Mouse (Mus musculus): ENCODE measurements around the gene Plekhj1. TPM values are rescaled to one million over a fixed set of nuclear protein-coding genes. Genes with fewer than 3 reads are reported as not detected.
A peak's percentile ranks its signal among the peaks of the same experiment; 100 is the strongest.

Plekhj1 gene
- polyA plus RNA-seq, 1 experiment from 2014 or later, result 59.9 TPM

DNA sequence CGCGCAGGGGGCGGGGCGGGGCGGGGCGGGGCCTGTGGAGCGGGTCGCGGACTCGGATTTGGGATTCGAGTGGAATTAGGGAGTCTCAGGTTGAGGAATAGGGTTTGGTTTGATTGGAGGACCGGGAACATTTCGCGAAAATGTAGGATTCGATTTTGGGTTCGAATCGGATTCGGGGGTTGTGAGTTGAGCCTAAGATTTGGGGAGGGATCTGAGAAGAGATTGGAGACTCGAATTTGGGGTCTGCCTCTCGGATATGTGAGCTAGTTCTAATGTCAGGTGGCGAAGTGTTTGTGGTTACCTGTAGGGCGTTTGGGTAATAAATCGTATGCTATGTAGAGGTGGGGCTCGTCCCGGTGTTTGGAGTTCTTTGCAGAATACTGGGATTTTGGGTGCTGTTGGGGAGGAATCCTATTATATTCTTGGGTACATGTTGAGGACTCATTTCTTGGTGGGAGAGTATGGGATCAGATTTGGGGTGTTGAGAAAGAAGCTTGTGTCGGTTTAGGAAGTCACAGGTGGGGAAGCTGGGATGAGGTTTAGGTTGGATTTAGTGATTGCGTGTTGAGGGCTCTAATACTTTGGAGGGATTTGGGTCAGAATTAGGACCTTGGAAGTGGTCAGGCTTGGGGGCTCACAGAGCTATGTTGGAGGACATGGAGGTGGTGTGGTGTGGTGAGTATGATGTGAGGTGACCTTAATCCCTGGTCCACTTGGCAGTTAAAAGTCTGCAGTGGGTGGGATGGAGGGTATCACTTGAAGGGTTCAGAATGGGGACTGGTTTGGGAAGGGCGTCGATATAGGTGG is 28.8 kb upstream of the Plekhj1 start:
- WGBS, result 4% methylated on average over 29 of the region's 29 CpGs
- no peaks in the 10 kb centered on the region for H3K9me3 ChIP-seq (ENCODE audit: low read length)
- no peak for TF ChIP-seq CTCF (IDR thresholded peaks at IDR 0.05)
- TF ChIP-seq EP300 (IDR thresholded peaks at IDR 0.05), result no peak
- DNase-seq (ENCODE audit: low spot score) (no peak), ATAC-seq (no peak)
- 0 out of 2 replicates have a peak, but pooled peaks cover 4% of the 10 kb centered on the region for H3K36me3 ChIP-seq (ENCODE audit: insufficient read depth, low read length)
- no peaks in the 10 kb centered on the region for H3K4me1 ChIP-seq (ENCODE audit: insufficient read depth, low read depth, low read length)
- peak overlapping the region; percentile 71 for H3K4me3 ChIP-seq (ENCODE audit: low read depth, low read length)
- H3K4me2 ChIP-seq (replicated peaks; ENCODE audit: low read depth, low read length), result peak overlapping the region; percentile 68
- peak overlapping the region; percentile 92 for H3K9ac ChIP-seq (replicated peaks; ENCODE audit: low read depth)
- no peaks in the 10 kb centered on the region for H3K27me3 ChIP-seq (replicated peaks; ENCODE audit: insufficient read depth, low read length)
- peak overlapping the region; percentile 89 for H3K27ac ChIP-seq (ENCODE audit: low read length)

DNA sequence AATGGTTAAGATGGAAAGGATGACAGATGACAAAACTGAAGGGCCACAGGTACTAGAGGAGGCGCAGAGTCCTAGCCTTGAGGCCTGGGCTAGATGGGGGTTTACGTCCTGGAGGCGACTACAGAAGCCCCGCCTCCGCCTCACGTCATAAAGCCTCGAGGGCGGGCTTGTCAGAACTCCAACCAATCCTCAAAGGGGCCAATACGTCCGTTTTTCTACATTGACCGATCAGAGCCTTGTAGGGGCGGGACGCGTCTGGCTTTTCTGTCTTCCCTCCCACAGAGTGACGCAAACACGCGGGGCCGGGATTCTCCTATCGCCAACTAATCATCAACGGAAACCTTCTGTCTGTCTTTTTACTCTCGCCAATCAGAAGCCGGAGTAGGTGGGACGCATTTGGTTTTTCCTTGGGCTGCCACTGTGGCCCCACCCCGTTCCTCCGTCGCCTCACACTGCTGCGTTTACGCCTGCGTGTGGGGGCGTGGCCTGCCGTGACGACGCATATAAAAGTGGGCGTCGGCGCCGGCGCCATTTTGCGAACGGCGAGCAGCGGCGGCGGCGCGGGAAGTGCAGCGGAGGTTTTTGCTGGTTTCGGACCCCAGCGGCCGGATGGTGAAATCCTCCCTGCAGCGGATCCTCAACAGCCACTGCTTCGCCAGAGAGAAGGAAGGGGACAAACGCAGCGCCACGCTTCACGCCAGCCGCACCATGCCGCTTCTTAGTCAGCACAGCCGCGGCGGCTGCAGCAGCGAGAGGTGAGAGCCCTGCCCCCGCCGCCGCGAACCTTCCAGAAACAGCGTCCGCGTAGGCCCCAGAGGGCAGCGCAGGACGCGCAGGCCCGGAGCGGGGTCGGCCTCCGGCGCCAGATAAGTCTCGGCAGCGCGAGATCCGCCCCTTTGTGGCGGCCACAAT is 28.0 kb upstream of the Plekhj1 start, which contains the start of gene Oaz1:
Gene Oaz1, plus strand, starts transcription at position 506 of the 912 bp plus-strand sequence.
- Histone ChIP-seq H3K4me1 (ENCODE audit: insufficient read depth, low read depth, low read length) (no peaks in the 10 kb centered on the region), H3K4me3 (ENCODE audit: low read depth, low read length) (peak within 1 kb of the TSS; percentile 71), H3K36me3 (ENCODE audit: insufficient read depth, low read length) (0 out of 2 replicates have a peak, but pooled peaks cover 4% of the 10 kb centered on the region), H3K27ac (ENCODE audit: low read length) (peak within 1 kb of the TSS; percentile 89), H3K9ac (replicated peaks; ENCODE audit: low read depth) (peak within 1 kb of the TSS; percentile 92), H3K27me3 (replicated peaks; ENCODE audit: insufficient read depth, low read length) (no peaks in the 10 kb centered on the region), H3K9me3 (ENCODE audit: low read length) (no peaks in the 10 kb centered on the region), H3K4me2 (replicated peaks; ENCODE audit: low read depth, low read length) (peak within 1 kb of the TSS; percentile 68)
- WGBS, result under 1% methylated on average over 73 of the region's 82 CpGs
- no peak; the same call in 1 of the 2 replicates for TF ChIP-seq CTCF (IDR thresholded peaks at IDR 0.05)
- TF ChIP-seq EP300 (IDR thresholded peaks at IDR 0.05), result no peak
- DNase-seq (ENCODE audit: low spot score) (peak; percentile 100), ATAC-seq (peak; percentile 97)

DNA sequence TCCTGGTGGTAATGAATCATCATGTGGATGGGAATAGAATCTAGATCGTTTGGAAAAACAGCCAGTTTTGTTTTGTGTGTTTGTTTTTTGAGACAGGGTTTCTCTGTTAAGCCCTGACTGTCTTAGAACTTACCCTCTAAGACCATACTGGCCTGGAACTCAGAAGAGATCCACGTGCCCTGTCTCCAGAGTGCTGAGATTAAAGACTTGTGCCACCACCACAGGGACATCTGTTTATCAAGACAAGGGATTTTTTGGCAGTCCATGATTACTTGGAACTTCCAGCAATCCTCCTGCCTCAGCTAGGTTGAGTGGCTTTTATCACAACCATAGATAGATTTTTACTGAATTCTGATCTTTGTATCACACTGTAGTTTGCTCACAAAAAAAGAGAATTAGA is 26.4 kb upstream of the Plekhj1 start:
- ATAC-seq (no peak), DNase-seq (ENCODE audit: low spot score) (no peak)
- TF ChIP-seq EP300 (IDR thresholded peaks at IDR 0.05) (no peak), CTCF (IDR thresholded peaks at IDR 0.05) (no peak)
- Histone ChIP-seq H3K4me1 (ENCODE audit: insufficient read depth, low read depth, low read length) (no peaks in the 10 kb centered on the region), H3K27me3 (replicated peaks; ENCODE audit: insufficient read depth, low read length) (no peaks in the 10 kb centered on the region), H3K4me2 (replicated peaks; ENCODE audit: low read depth, low read length) (no peak overlapping the region), H3K4me3 (ENCODE audit: low read depth, low read length) (no peak overlapping the region), H3K36me3 (ENCODE audit: insufficient read depth, low read length) (0 out of 2 replicates have a peak, but pooled peaks cover 4% of the 10 kb centered on the region), H3K9ac (replicated peaks; ENCODE audit: low read depth) (no peak overlapping the region), H3K27ac (ENCODE audit: low read length) (no peak overlapping the region), H3K9me3 (ENCODE audit: low read length) (no peaks in the 10 kb centered on the region)
- WGBS, result 54% methylated on average over 2 of the region's 2 CpGs

DNA sequence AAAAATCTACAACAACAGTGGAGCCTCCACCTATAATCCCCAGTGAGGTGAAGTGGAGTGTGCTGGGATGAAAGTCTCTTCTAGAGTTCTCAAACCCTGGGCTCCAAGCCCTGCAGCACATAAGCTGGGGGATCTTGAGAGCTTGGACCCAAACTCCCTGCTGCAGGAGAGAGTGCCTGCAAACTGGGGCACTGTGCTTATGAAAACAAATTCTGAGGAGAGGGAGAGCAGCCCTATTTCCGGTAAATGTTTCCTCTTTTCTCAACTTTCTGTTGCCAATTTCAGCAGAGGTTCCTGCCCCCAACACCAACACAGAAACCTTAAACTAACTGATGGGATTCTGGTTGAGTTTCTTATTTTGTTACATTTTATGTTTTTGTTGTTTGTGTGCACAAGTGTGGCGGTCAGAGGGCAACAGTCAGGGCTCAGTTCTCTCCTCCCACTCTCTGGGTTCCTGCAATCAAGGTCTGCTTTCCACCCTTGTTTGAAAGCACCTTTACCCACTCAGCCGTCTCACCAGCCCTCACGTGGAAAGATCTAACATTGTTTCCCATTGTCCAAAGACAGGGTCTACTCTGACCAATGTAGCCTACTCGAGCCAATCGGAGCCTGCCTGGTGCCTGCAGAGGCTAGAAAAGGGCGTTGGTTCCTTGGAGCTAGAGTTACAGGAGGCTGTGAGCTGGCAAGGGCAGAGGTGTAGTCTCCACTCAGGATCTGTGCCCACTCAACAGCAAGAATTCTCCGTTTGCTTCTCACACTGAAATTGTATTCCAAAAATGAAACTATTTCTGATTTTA is 25.6 kb upstream of the Plekhj1 start:
- Histone ChIP-seq H3K4me3 (ENCODE audit: low read depth, low read length) (no peak overlapping the region), H3K27ac (ENCODE audit: low read length) (no peak overlapping the region), H3K9me3 (ENCODE audit: low read length) (no peaks in the 10 kb centered on the region), H3K4me1 (ENCODE audit: insufficient read depth, low read depth, low read length) (no peaks in the 10 kb centered on the region), H3K4me2 (replicated peaks; ENCODE audit: low read depth, low read length) (no peak overlapping the region), H3K9ac (replicated peaks; ENCODE audit: low read depth) (no peak overlapping the region), H3K27me3 (replicated peaks; ENCODE audit: insufficient read depth, low read length) (no peaks in the 10 kb centered on the region), H3K36me3 (ENCODE audit: insufficient read depth, low read length) (no peaks in the 10 kb centered on the region)
- DNase-seq (ENCODE audit: low spot score), result no peak
- no peak for ATAC-seq
- 44% methylated on average over 8 of the region's 8 CpGs for WGBS
- TF ChIP-seq CTCF (IDR thresholded peaks at IDR 0.05), result no peak
- no peak for TF ChIP-seq EP300 (IDR thresholded peaks at IDR 0.05)

DNA sequence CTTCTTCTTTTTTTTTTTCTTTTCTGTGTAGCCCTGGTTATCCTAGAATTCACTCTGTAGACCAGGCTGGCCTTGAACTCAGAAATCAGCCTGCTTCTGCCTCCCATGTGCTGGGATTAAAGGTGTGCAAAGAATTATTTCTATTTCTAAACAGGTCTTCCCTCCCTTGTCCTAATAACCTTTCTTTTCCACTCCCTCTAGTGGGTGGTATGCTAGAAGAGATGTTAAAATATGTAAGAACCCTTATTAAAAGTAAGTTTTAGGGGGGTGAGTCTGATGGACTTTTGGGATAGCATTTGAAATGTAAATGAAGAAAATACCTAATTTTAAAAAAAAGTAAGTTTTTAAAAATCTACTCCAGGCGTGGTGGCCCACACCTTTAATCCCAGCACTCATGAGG is 24.9 kb upstream of the Plekhj1 start:
- H3K27me3 ChIP-seq (replicated peaks; ENCODE audit: insufficient read depth, low read length), result no peaks in the 10 kb centered on the region
- H3K27ac ChIP-seq (ENCODE audit: low read length), result no peak overlapping the region
- no peaks in the 10 kb centered on the region for H3K4me1 ChIP-seq (ENCODE audit: insufficient read depth, low read depth, low read length)
- no peak overlapping the region for H3K4me2 ChIP-seq (replicated peaks; ENCODE audit: low read depth, low read length)
- no peak overlapping the region for H3K9ac ChIP-seq (replicated peaks; ENCODE audit: low read depth)
- no peak for ATAC-seq
- H3K9me3 ChIP-seq (ENCODE audit: low read length), result no peaks in the 10 kb centered on the region
- no peak for TF ChIP-seq CTCF (IDR thresholded peaks at IDR 0.05)
- TF ChIP-seq EP300 (IDR thresholded peaks at IDR 0.05), result no peak
- WGBS, result 83% methylated on average over 1 of the region's 1 CpGs
- no peaks in the 10 kb centered on the region for H3K36me3 ChIP-seq (ENCODE audit: insufficient read depth, low read length)
- DNase-seq (ENCODE audit: low spot score), result no peak
- H3K4me3 ChIP-seq (ENCODE audit: low read depth, low read length), result no peak overlapping the region

Data from lung, postnatal 0 days (tissue).